Mouse (Mus musculus) heart, postnatal 0 days (tissue): Measurements from ENCODE around the gene Spryd4.

Experiments used
- CTCF ChIP-seq: IDR thresholded peaks from 2 replicates; pipeline ENCODE4 v1.5.1; 2016; ENCODE audit warnings: antibody characterized with exemption, control low read depth, low read depth
- EP300 ChIP-seq: IDR thresholded peaks from 2 replicates; pipeline ENCODE4 v1.6.1; 2016; ENCODE audit warnings: antibody characterized with exemption, low read depth

DNA sequence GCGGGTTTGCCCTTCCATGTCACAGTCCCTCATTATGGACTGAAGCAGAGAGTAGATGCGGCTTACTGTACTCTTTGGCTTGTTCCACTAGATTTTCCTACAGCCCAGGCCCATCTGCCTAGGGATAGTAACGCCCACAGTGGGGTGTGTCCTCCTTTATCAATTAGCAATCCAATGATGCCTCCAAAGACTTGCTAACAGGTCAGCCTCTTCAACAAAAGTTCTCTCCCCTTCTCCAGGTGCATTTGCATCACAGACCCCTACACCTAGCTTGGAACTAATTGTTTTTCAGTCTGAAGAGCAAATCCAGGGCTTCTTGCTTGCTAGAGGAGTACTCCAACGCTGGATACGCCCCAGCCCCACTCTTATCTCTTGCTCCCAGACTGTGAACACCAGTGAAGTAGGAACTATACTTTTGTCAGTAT is 24.4 kb downstream of the Spryd4 start:
- TF ChIP-seq CTCF, result no peak
- no peak for TF ChIP-seq EP300
